Mouse (Mus musculus) liver, embryonic 14.5 days (tissue): ENCODE results near the gene Gatm.

Experiments
- CTCF ChIP-seq: IDR thresholded peaks from 2 replicates; pipeline ENCODE4 v1.5.1; 2016; ENCODE audit warnings: antibody characterized with exemption, low read depth, control low read depth
- EP300 ChIP-seq: IDR thresholded peaks from 2 replicates; pipeline ENCODE4 v1.6.1; 2016; ENCODE audit warnings: antibody characterized with exemption, low read depth

- TF ChIP-seq CTCF (no peak), EP300 (no peak)
Observed at GRCm38 (mm10) chr2:122562251-122562650, 48.9 kb downstream of the Gatm start.
